Mouse (Mus musculus) embryonic fibroblast, embryonic 13.5 days (primary cell): ENCODE measurements around the gene Tnfrsf21. TPM values are rescaled to one million over a fixed set of nuclear protein-coding genes. Genes with fewer than 3 reads are reported as not detected.

ENCODE experiments used
- H3K27ac ChIP-seq: 2 replicates; pipeline ENCODE4 v1.5.1; 2012; ENCODE audit warnings: low read length, control low read depth, inconsistent platforms; ENCODE audit not compliant: insufficient read depth
- H3K4me1 ChIP-seq: 2 replicates; pipeline ENCODE4 v1.6.1; 2011; ENCODE audit warnings: low read length; ENCODE audit not compliant: control insufficient read depth, insufficient read depth
- H3K4me3 ChIP-seq: 2 replicates; pipeline ENCODE4 v1.5.1; 2011; ENCODE audit warnings: mild to moderate bottlenecking, control low read depth, low read length; ENCODE audit not compliant: insufficient read depth
- CTCF ChIP-seq: IDR thresholded peaks from 2 replicates; pipeline ENCODE4 v1.5.1; 2011; ENCODE audit warnings: mild to moderate bottlenecking, control low read depth, low read length, moderate library complexity, borderline replicate concordance; ENCODE audit not compliant: insufficient read depth
- POLR2A ChIP-seq: IDR thresholded peaks from 2 replicates; pipeline ENCODE4 v1.6.1; 2011; ENCODE audit warnings: low read depth, mild to moderate bottlenecking, control low read depth, low read length, moderate library complexity
- polyA plus RNA-seq: library from polyadenylated mRNA; stranded (reverse); fragments of >200 nt; gene quantifications from 2 replicates; pipeline ENCODE4 v1.2.4, GENCODE M21; 2011; ENCODE audit warnings: low read depth; ENCODE audit not compliant: missing spikeins, insufficient read length

The Tnfrsf21 gene
- polyA plus RNA-seq, 1 experiment: 7.0 TPM

GRCm38 (mm10) chr17:43036058-43036757 is 19.9 kb downstream of the Tnfrsf21 start:
- no peaks in the 10 kb centered on the region for H3K4me1 ChIP-seq
- H3K27ac ChIP-seq: no peak overlapping the region
- TF ChIP-seq CTCF: no peak
- no peak for TF ChIP-seq POLR2A
- H3K4me3 ChIP-seq: no peak overlapping the region

- no peak overlapping the region for H3K4me3 ChIP-seq
- no peak overlapping the region for H3K27ac ChIP-seq
- H3K4me1 ChIP-seq: no peaks in the 10 kb centered on the region
- TF ChIP-seq CTCF (no peak), POLR2A (no peak)
Measured at GRCm38 (mm10) chr17:43040571-43040970, 24.2 kb downstream of the Tnfrsf21 start.

- Histone ChIP-seq H3K4me3 (no peak overlapping the region), H3K4me1 (0 out of 2 replicates have a peak, but pooled peaks cover 2% of the 10 kb centered on the region), H3K27ac (no peak overlapping the region)
- TF ChIP-seq CTCF (no peak), POLR2A (no peak)
Measured at GRCm38 (mm10) chr17:43050619-43051018, 34.3 kb downstream of the Tnfrsf21 start.

GRCm38 (mm10) chr17:43052791-43053190 is 36.4 kb downstream of the Tnfrsf21 start:
- TF ChIP-seq CTCF (no peak), POLR2A (no peak)
- H3K4me3 ChIP-seq: no peak overlapping the region
- H3K27ac ChIP-seq: no peak overlapping the region
- 0 out of 2 replicates have a peak, but pooled peaks cover 2% of the 10 kb centered on the region for H3K4me1 ChIP-seq

GRCm38 (mm10) chr17:43053943-43054342 is 37.6 kb downstream of the Tnfrsf21 start:
- TF ChIP-seq CTCF: no peak
- no peak for TF ChIP-seq POLR2A
- H3K27ac ChIP-seq: no peak overlapping the region
- 0 out of 2 replicates have a peak, but pooled peaks cover 2% of the 10 kb centered on the region for H3K4me1 ChIP-seq
- H3K4me3 ChIP-seq: no peak overlapping the region

- TF ChIP-seq POLR2A (no peak), CTCF (no peak)
- Histone ChIP-seq H3K4me3 (no peak overlapping the region), H3K4me1 (no peaks in the 10 kb centered on the region), H3K27ac (no peak overlapping the region)
Measured at GRCm38 (mm10) chr17:43058277-43059025, 42.1 kb downstream of the Tnfrsf21 start.

- H3K4me3 ChIP-seq: no peak overlapping the region
- no peaks in the 10 kb centered on the region for H3K4me1 ChIP-seq
- H3K27ac ChIP-seq: no peak overlapping the region
- TF ChIP-seq POLR2A (no peak), CTCF (no peak)
Measured at GRCm38 (mm10) chr17:43064705-43065104, 48.4 kb downstream of the Tnfrsf21 start.

- Histone ChIP-seq H3K4me1 (no peaks in the 10 kb centered on the region), H3K27ac (no peak overlapping the region), H3K4me3 (no peak overlapping the region)
- no peak for TF ChIP-seq POLR2A
- no peak for TF ChIP-seq CTCF
Measured at GRCm38 (mm10) chr17:43068846-43069553, 52.6 kb downstream of the Tnfrsf21 start.

GRCm38 (mm10) chr17:43070946-43071345 is 54.6 kb downstream of the Tnfrsf21 start:
- Histone ChIP-seq H3K27ac (no peak overlapping the region), H3K4me1 (no peaks in the 10 kb centered on the region), H3K4me3 (no peak overlapping the region)
- TF ChIP-seq CTCF: no peak
- no peak for TF ChIP-seq POLR2A

- Histone ChIP-seq H3K4me3 (no peak overlapping the region), H3K4me1 (no peaks in the 10 kb centered on the region), H3K27ac (no peak overlapping the region)
- no peak for TF ChIP-seq POLR2A
- no peak for TF ChIP-seq CTCF
Measured at GRCm38 (mm10) chr17:43072142-43072786, 55.9 kb downstream of the Tnfrsf21 start.
